Comparison of ENCODE assay signal across 8 mouse cellular contexts in genomic region chr1:57429786-57430483, GRCm38 (mm10). TPM values are rescaled to one million over a fixed set of nuclear protein-coding genes. Genes with fewer than 3 reads are reported as not detected.
A peak's percentile ranks its signal among the peaks of the same experiment; 100 is the strongest.
DNase-seq lines count a peak whose midpoint lies in the region; ATAC-seq lines count a peak whose summit lies in the region.

No protein-coding gene starts in this region.

- no peaks in the 10 kb centered on the region for H3K27me3 ChIP-seq in hindbrain, embryonic 13.5 days
- H3K27me3 ChIP-seq in midbrain, embryonic 12.5 days, result peaks cover 7% of the 10 kb centered on the region; the same call in 1 of the 2 replicates

- 1% methylated on average over 12 of the region's 12 CpGs for WGBS in hindbrain, embryonic 13.5 days
- WGBS in midbrain, embryonic 12.5 days, result 5% methylated on average over 12 of the region's 12 CpGs

- peak overlapping the region; percentile 19 for H3K27ac ChIP-seq in hindbrain, embryonic 13.5 days
- peak overlapping the region; percentile 39; the same call in 1 of the 2 replicates for H3K27ac ChIP-seq in midbrain, embryonic 12.5 days (replicated peaks)

- H3K36me3 ChIP-seq in hindbrain, embryonic 13.5 days, result no peaks in the 10 kb centered on the region
- no peaks in the 10 kb centered on the region for H3K36me3 ChIP-seq in midbrain, embryonic 12.5 days

- H3K4me1 ChIP-seq in hindbrain, embryonic 13.5 days (replicated peaks), result peaks cover 18% of the 10 kb centered on the region
- H3K4me1 ChIP-seq in midbrain, embryonic 12.5 days, result peaks cover 18% of the 10 kb centered on the region

- no peaks in the 10 kb centered on the region for H3K9me3 ChIP-seq in hindbrain, embryonic 13.5 days
- H3K9me3 ChIP-seq in midbrain, embryonic 12.5 days, result no peaks in the 10 kb centered on the region

- peak overlapping the region; percentile 44 for H3K4me2 ChIP-seq in hindbrain, embryonic 13.5 days
- H3K4me2 ChIP-seq in midbrain, embryonic 12.5 days (replicated peaks), result peak overlapping the region; percentile 42

- H3K4me3 ChIP-seq in hindbrain, embryonic 13.5 days, result 0 out of 2 replicates have a peak overlapping the region, but pooled peaks have one; percentile 8
- 0 out of 2 replicates have a peak overlapping the region, but pooled peaks have one; percentile 7 for H3K4me3 ChIP-seq in midbrain, embryonic 12.5 days

- DNase-seq in adrenal gland, postnatal 10 days, result peak; percentile 23
- DNase-seq in adrenal gland, postnatal 25 days, result no peak
- DNase-seq in urinary bladder, postnatal 25 days (ENCODE audit: low spot score), result peak; percentile 19
- DNase-seq in urinary bladder, postnatal 10 days (ENCODE audit: low spot score), result no peak
- DNase-seq in spleen, adult 12 weeks (ENCODE audit: low spot score), result no peak
- DNase-seq in layer of hippocampus, adult 8-10 months (ENCODE audit: low spot score in 2 of 2), result no peak

- peak overlapping the region; percentile 60; the same call in 1 of the 2 replicates for H3K9ac ChIP-seq in hindbrain, embryonic 13.5 days
- H3K9ac ChIP-seq in midbrain, embryonic 12.5 days (replicated peaks), result 0 out of 2 replicates have a peak overlapping the region, but pooled peaks have one; percentile 31

- peak; percentile 55 for ATAC-seq in hindbrain, embryonic 13.5 days (ENCODE audit: low FRiP score)
- ATAC-seq in midbrain, embryonic 12.5 days (ENCODE audit: low FRiP score, low read depth), result peak; percentile 53; the same call in 1 of the 2 replicates

RNA-seq across cellular contexts. Expression of gene Tyw5, which starts 23.0 kb away (rescaled TPM):
- total RNA-seq in adrenal gland, postnatal 10 days (2021), result 10 to 100 TPM; 15.2 to 20.4 TPM
- 14.6 and 15.9 TPM in 2 replicates for total RNA-seq in adrenal gland, postnatal 25 days (2021)
- polyA plus RNA-seq in hindbrain, embryonic 13.5 days (2015; fragmentation: Nextera tagmentation; extraction: Ambion mirVana), result 21.2 and 24.8 TPM in 2 replicates
- polyA plus RNA-seq in midbrain, embryonic 12.5 days (2016; fragmentation: Nextera tagmentation; extraction: Ambion mirVana), result 23.2 and 30.0 TPM in 2 replicates
- 10 to 100 TPM; 17.6 to 25.9 (median 22.3) TPM for total RNA-seq in layer of hippocampus, adult 8-10 months (2022)

RNA-seq across cellular contexts. Expression of gene Maip1, which starts 23.8 kb away (rescaled TPM):
- 10 to 100 TPM; 13.8 to 14.9 TPM for total RNA-seq in adrenal gland, postnatal 10 days (2021)
- total RNA-seq in adrenal gland, postnatal 25 days (2021), result 10.8 and 12.4 TPM in 2 replicates
- polyA plus RNA-seq in hindbrain, embryonic 13.5 days (2015; fragmentation: Nextera tagmentation; extraction: Ambion mirVana), result 16.9 and 18.0 TPM in 2 replicates
- 19.2 and 19.5 TPM in 2 replicates for polyA plus RNA-seq in midbrain, embryonic 12.5 days (2016; fragmentation: Nextera tagmentation; extraction: Ambion mirVana)
- 10 to 100 TPM; 12.0 to 13.4 (median 12.5) TPM for total RNA-seq in layer of hippocampus, adult 8-10 months (2022)

RNA-seq across cellular contexts. Expression of gene 1700066M21Rik, which starts 52.5 kb away (rescaled TPM):
- 1 to 10 TPM; 5.6 to 7.1 TPM for total RNA-seq in adrenal gland, postnatal 10 days (2021)
- total RNA-seq in adrenal gland, postnatal 25 days (2021), result 7.8 and 9.9 TPM in 2 replicates
- polyA plus RNA-seq in hindbrain, embryonic 13.5 days (2015; fragmentation: Nextera tagmentation; extraction: Ambion mirVana), result 14.7 and 17.6 TPM in 2 replicates
- polyA plus RNA-seq in midbrain, embryonic 12.5 days (2016; fragmentation: Nextera tagmentation; extraction: Ambion mirVana), result 11.8 and 12.5 TPM in 2 replicates
- total RNA-seq in layer of hippocampus, adult 8-10 months (2022), result 10 to 100 TPM; 18.7 to 26.0 (median 21.8) TPM

Comparison
In these comparisons a context has a peak if more than half of its experiments do, and no peak if none do; other contexts are left out.
1. DNase-seq: peak in adrenal gland, postnatal 10 days (single experiment) and urinary bladder, postnatal 25 days (single experiment); none in adrenal gland, postnatal 25 days (single experiment), urinary bladder, postnatal 10 days (single experiment), spleen, adult 12 weeks (single experiment) and layer of hippocampus, adult 8-10 months (0 of 2).